Mouse (Mus musculus) CD4-positive, CD25-positive, alpha-beta regulatory T cell, adult 9 weeks (primary cell): ENCODE data around the gene Bglap3. TPM values are rescaled to one million over a fixed set of nuclear protein-coding genes. Genes with fewer than 3 reads are reported as not detected.

ENCODE experiments used
- polyA plus RNA-seq: library from polyadenylated mRNA; unstranded; fragments of 100-300 nt; shearing (Covaris generic); gene quantifications from one replicate; pipeline ENCODE4 v1.2.1, GENCODE M21; 2017

Gene Bglap3
- not detected for polyA plus RNA-seq

GRCm38 (mm10) chr3:88372643-88373042 lies at the start of gene Bglap3:
Bglap3 (minus strand) TSS chr3:88372743.

GRCm38 (mm10) chr3:88409741-88410644 lies 37.5 kb upstream of the Bglap3 start, which contains the start of gene Pmf1:
Pmf1 (minus strand) TSS chr3:88410331.

GRCm38 (mm10) chr3:88384364-88384763 lies 11.8 kb upstream of the Bglap3 start, which contains the start of gene Bglap:
Bglap (minus strand) TSS chr3:88384464.

DNA sequence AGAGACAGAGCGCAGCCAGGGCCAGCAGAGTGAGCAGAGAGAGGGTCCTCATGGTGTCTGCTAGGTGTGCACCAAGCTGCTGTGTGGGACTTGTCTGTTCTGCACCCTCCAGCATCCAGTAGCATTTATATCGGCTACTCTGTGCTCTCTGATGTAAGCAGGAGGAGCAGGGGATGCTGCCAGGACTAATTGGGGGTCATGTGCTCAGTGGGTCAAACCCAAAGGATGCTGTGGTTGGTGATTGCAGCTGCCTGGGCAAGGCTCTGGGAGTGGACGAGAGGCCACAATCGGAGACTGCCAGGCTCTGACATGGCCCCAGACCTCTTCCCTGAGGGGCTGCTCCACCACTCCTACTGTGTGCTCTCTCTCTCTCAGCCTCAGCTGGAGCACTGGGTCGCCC lies 6.1 kb upstream of the Bglap3 start, which contains the start of gene Bglap2:
Bglap2 (minus strand) TSS at position 101 of the 400 bp plus-strand sequence.

DNA sequence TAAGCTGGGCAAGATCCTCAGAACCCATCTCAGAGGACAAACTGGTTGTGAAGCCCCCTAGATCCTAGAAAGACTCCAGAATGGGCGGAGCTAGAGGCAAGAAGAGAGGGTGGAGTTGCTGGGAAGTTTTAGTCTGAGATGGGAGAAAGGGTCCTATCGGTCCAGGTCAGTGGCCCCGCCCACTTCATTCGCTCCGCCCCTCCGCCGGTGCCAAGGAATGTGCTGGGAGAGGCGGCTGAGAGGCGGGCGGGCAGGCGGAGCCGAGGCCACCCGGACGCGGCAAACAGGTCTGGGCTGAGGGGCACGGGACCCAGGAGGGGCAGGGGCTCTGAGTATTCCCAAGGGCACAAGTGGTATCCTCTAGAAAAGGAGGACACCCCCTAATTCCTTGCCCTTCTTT lies 8.2 kb downstream of the Bglap3 start, which contains the start of gene Paqr6:
Paqr6 (plus strand) TSS at position 248 of the 400 bp plus-strand sequence.

GRCm38 (mm10) chr3:88336058-88337013 lies 36.2 kb downstream of the Bglap3 start, which contains the start of the genes Tmem79 and Smg5:
Tmem79 (minus strand) TSS chr3:88336148.
Smg5 (plus strand) TSS chr3:88336260.

DNA sequence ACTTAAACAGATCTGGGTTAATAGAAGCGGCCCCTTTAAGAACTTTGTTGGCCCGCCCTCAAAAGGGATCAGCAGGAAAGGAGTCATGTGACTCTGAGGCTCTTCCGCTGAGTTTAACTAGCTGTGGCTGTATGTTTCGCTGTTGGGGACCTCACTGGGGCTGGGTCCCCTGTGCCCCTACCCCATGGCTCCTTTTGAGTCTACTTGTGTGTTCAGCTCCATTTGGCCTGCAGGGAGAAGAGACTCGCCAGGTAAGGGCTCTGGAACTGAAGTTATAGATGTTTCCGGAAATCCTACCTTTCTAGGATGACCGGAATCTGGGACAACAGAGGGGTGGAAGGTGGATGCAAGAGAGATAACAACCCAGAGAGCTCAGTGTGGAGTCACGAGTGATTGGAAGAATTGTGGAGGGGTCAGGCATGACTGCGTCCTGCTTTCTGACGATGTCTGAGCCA lies 47.6 kb downstream of the Bglap3 start, which contains the start of gene Glmp:
Glmp (plus strand) TSS at position 73 of the 455 bp plus-strand sequence.

Other genes with a start within 250 kb of the Bglap3 start
- 22.5 TPM for gene Mef2d, start 230.4 kb downstream of the Bglap3 start, polyA plus RNA-seq
- gene Rhbg, start 118.0 kb downstream of the Bglap3 start, polyA plus RNA-seq: not detected
- not detected for gene Gm38392, start 85.5 kb downstream of the Bglap3 start, polyA plus RNA-seq
- gene Tsacc, start 75.7 kb downstream of the Bglap3 start, polyA plus RNA-seq: 13.7 TPM
- 344 TPM for gene Cct3, start 75.6 kb downstream of the Bglap3 start, polyA plus RNA-seq
- 385 TPM for gene Glmp, start 47.7 kb downstream of the Bglap3 start, polyA plus RNA-seq
- 1.4 TPM for gene Tmem79, start 36.6 kb downstream of the Bglap3 start, polyA plus RNA-seq
- gene Smg5, start 36.5 kb downstream of the Bglap3 start, polyA plus RNA-seq: 47.8 TPM
- gene Paqr6, start 8.2 kb downstream of the Bglap3 start, polyA plus RNA-seq: not detected
- gene Bglap2, start 6.0 kb upstream of the Bglap3 start, polyA plus RNA-seq: not detected
- not detected for gene Bglap, start 11.7 kb upstream of the Bglap3 start, polyA plus RNA-seq
- gene Pmf1, start 37.6 kb upstream of the Bglap3 start, polyA plus RNA-seq: 44.0 TPM
- gene Slc25a44, start 52.4 kb upstream of the Bglap3 start, polyA plus RNA-seq: 25.6 TPM
- 80.1 TPM for gene Sema4a, start 88.4 kb upstream of the Bglap3 start, polyA plus RNA-seq
- 9.1 TPM for gene Lmna, start 137.2 kb upstream of the Bglap3 start, polyA plus RNA-seq
- gene Mex3a, start 159.7 kb upstream of the Bglap3 start, polyA plus RNA-seq: 0.32 TPM
- gene Rab25, start 175.6 kb upstream of the Bglap3 start, polyA plus RNA-seq: not detected
- 227 TPM for gene Lamtor2, start 180.3 kb upstream of the Bglap3 start, polyA plus RNA-seq
- 52.5 TPM for gene Ubqln4, start 181.0 kb upstream of the Bglap3 start, polyA plus RNA-seq
- 146 TPM for gene Ssr2, start 203.1 kb upstream of the Bglap3 start, polyA plus RNA-seq
- 139 TPM for gene Arhgef2, start 233.2 kb upstream of the Bglap3 start, polyA plus RNA-seq